Mouse (Mus musculus) myocyte (in vitro differentiated cells): ENCODE measurements around the gene Pcdh7.

Source experiments
- CEBPB ChIP-seq: IDR thresholded peaks from 2 replicates; pipeline ENCODE4 v1.6.1; 2011; ENCODE audit warnings: mild to moderate bottlenecking, moderate library complexity; ENCODE audit not compliant: poor library complexity, insufficient read depth, severe bottlenecking
- E2F4 ChIP-seq: IDR thresholded peaks from one replicate; pipeline ENCODE4 v1.6.1; 2011; ENCODE audit warnings: mild to moderate bottlenecking, control low read depth, moderate library complexity; ENCODE audit not compliant: insufficient read depth
- MAX ChIP-seq: IDR thresholded peaks from one replicate; pipeline ENCODE4 v1.6.1; 2011; ENCODE audit warnings: low read depth, mild to moderate bottlenecking, control low read depth
- MYOG ChIP-seq, 3 experiments: IDR thresholded peaks; one replicate each; pipeline ENCODE4 v1.6.1; 2011; ENCODE audit warnings: control low read depth in 2 of 3, low read depth in 2 of 3, mild to moderate bottlenecking in 2 of 3; ENCODE audit not compliant: insufficient read length in 2 of 3, control insufficient read depth in 1 of 3, insufficient read depth in 1 of 3
- POLR2A ChIP-seq: IDR thresholded peaks from one replicate; pipeline ENCODE4 v1.6.1; 2011; ENCODE audit warnings: low read depth, mild to moderate bottlenecking, control low read depth, moderate library complexity; ENCODE audit not compliant: insufficient read length
- POLR2AphosphoS2 ChIP-seq: IDR thresholded peaks from one replicate; pipeline ENCODE4 v1.6.1; 2011; ENCODE audit warnings: low read depth, control low read depth; ENCODE audit not compliant: insufficient read length
- REST ChIP-seq: IDR thresholded peaks from one replicate; pipeline ENCODE4 v1.6.1; 2011; ENCODE audit warnings: mild to moderate bottlenecking, control low read depth, moderate library complexity; ENCODE audit not compliant: insufficient read depth, insufficient read length
- SRF ChIP-seq: IDR thresholded peaks from one replicate; pipeline ENCODE4 v1.6.1; 2011; ENCODE audit warnings: low read depth; ENCODE audit not compliant: control insufficient read depth, insufficient read length
- TCF12 ChIP-seq: IDR thresholded peaks from one replicate; pipeline ENCODE4 v1.6.1; 2011; ENCODE audit warnings: mild to moderate bottlenecking, control low read depth; ENCODE audit not compliant: poor library complexity, insufficient read depth, severe bottlenecking
- TCF3 ChIP-seq: IDR thresholded peaks from one replicate; pipeline ENCODE4 v1.6.1; 2011; ENCODE audit warnings: low read depth, control low read depth; ENCODE audit not compliant: insufficient read length
- USF1 ChIP-seq: IDR thresholded peaks from one replicate; pipeline ENCODE4 v1.6.1; 2011; ENCODE audit warnings: low read depth, mild to moderate bottlenecking, control low read depth, moderate library complexity

DNA sequence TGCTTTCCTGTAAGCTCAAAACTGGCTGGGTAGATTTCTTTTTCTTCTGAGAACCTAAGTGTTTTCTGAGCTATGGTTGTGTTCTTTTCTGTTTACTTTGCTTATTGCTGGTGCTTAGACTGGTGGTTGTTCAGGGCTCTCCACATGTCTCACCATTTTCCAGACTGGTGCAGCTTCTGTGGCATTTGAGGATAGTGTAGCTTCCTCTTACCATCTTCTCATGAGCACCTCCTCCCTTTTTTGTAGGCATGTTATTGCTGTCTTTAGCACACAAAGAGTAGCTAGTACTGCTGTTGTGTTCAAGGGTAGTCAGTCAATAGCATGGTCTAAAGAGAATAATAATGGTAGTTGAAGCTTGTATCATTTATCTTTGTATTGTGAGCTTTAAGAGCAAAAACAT, 62.2 kb downstream of the Pcdh7 start:
- TF ChIP-seq POLR2AphosphoS2 (no peak), TCF12 (no peak), MAX (no peak), POLR2A (no peak), CEBPB (no peak), SRF (no peak), E2F4 (no peak), MYOG (IDR thresholded peaks at IDR 0.05; ENCODE audit: control insufficient read depth in 1 of 3, insufficient read depth in 1 of 3, insufficient read length in 2 of 3, low read depth in 2 of 3) (no peak), USF1 (no peak), REST (no peak), TCF3 (no peak)
